Mouse (Mus musculus): Measurements from ENCODE around the gene Alpl. TPM values are rescaled to one million over a fixed set of nuclear protein-coding genes. Genes with fewer than 3 reads are reported as not detected.

The Alpl gene
- total RNA-seq, 2 experiments from 2014 or later = 10.0 to 11.0 TPM

DNA sequence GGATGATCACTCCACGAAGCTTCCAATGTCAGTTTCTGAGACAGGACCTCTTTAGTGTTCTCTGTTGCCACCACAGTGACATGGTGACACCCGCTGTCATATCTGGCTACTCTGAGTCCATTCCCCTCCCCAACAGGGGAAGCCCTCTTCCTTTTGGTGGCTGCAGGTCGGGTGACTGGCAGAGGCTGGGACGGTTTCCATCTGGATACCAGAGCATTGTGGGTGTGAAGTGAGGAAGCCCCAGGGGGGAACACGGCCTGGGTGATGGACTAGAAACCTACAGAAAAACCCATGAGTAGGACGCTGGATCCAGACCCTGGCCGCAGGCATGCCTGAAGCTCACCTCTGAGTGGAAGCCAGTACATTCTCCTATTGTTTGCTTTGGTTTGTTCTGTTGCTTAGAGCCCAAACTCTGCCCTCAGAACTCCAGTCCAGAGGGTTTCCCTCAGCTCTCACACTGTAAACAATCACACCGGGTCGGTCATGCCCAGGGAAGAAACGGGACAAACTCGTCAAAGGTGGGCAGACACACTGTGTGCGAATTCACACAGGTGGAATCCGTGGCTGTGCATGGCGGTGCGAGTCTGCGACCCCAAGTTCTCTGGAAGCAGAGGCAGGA is 23.6 kb downstream of the Alpl start:
- DNase-seq (ENCODE audit: low spot score in 2 of 2) = no peak

DNA sequence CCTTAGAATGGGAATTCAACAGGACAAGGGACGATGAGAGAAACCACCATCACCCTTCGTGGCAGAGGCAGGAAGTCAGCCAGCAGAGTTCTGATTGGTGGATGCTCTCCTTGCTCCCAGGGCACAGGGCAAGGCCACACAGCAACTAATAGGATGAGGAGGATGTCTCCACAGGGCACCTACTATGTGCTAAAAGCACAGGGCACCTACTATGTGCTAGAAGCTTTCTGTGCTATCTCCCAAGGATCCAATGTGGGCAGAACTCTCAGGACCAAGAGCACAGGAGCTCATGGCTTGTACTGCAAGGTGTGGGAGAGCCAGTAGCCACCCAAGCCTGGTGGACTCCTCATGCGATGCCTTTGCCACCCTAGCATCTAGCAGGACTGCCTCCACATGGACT is 24.4 kb downstream of the Alpl start:
- DNase-seq (ENCODE audit: low spot score in 2 of 2) = no peak

DNA sequence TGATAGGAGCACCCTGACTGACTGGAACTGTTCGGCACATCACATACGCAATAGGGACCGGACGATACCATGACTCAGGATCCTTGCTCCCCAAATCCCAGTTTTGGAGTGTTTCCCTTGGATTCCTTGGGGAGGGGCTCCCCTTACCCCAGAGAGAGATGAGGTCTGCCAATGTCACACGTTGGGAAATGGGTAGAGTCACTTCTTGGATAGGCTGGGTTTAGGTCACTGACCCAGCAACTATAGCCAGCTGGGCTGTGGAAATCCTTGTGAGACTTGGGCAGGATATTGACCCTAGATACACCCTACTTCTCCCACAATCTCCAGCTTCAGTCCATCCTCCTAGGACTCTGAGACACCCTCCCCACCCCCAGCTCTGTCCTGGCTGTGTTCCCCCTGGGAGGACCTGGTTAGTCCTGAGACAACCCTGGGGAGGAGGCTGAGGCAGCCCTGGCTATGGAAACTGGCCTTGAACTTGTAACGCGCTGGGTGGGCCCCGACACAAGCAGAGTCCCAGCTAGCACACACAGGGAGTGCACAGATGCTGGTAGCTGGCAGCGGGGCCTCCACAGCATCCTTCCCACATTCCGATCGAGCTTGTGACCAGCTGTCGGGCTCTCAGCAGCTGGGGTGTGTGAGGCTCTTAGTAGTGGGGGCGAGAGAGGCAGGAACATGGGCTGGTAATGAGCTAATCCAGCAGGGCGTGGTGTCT is 25.1 kb downstream of the Alpl start:
- no peak for DNase-seq (ENCODE audit: low spot score in 2 of 2)

DNA sequence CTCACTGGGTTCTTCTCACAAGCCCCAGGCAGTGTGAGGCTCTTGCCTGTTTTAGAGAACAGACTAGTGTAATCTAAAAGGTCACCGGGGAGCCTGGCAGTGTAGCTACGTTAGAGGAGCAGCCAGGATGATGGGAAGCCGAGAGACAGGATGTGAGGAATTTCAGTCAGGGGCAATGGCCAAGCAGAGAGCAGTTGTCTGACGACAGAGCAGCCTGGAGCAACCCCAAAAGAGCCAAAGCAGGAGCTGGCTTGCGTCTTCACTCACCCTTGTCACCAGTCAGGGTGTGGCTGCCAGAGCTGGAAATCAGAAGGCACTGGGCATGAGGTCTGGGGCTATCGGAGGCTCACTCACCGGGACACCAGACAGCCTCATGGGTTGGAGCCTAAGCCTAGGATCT is 26.5 kb downstream of the Alpl start:
- DNase-seq (ENCODE audit: low spot score in 2 of 2) = no peak

DNA sequence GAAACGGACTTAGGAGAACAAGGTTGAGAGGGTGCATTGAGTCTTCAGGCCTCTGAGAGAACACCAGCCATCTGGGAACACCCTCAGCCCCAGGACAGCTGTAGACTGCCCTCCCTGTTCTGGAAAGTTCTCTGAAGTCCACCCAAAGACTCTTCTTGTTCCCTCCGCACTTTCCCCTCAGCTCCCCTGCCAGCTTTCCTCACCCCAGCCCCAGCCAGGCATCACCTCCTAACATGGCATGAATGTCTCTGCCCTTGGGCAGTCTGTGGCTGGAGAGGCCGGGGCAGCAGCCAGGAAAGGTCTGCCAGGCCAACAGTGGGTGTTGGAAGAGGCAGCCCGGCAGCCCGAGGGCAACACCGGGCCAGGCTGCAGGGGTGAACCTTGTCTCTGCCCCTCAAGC is 27.4 kb downstream of the Alpl start:
- DNase-seq (ENCODE audit: low spot score in 2 of 2) = no peak

DNA sequence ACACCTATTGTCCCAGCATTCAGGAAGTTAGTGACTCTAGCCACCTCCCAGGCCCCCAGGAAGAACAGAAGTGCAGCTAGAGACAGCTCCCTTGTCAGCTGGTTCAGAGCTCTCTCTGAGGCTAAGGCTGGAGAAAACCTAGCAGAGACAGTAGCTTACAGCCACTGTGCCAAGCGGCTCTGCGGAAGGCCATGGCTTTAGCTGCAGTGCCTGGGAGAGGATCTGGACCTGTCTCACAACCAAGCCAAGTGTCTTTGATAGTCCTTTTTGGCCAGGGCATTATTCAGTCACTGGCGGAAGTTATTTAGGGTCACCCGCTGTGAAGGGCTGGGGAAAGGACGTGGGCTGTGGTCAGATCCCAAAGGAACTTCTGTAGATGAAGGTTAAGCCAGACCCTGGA is 27.8 kb downstream of the Alpl start:
- no peak for DNase-seq (ENCODE audit: low spot score in 2 of 2)

DNA sequence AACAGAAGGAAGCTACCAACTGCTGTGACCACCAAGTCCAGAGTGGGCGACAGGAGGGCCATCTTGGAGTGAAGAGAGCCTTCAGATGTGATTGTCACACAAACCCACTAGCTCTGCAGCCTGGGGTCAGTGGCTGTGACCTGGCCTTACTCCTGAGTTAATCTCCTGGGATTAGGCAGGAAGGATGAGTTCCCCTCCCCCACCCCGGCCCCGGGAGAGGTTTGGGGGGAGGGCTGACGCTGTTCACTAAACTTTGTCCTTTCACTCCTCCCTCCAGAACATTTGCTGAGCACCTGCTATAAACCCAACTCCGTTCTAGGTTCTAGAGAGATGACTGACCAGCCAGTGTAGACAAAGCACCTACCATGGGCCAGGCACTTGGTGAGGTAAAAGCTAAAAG is 29.8 kb downstream of the Alpl start:
- DNase-seq (ENCODE audit: low spot score in 2 of 2) = no peak

DNA sequence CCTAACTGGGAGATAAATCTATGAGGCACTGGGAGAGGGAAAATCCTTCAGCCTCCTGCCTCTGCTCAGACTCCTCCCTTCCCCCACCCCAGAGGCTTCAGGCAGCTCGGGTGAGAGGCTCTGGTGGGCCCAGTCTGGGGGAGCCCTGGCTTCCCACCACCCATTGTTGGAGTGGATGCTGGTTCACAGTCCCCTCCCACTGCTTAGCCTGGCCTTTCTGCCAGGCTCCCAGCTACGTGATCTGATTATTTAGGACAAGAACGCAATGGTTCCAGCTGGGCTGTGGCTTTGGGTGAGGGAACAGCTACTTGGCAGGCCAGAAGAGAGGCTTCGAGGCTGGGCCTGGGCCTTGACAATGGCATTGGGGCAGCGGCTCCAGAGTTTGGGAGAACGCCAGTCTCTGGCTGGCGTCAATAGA is 30.6 kb downstream of the Alpl start:
- DNase-seq (ENCODE audit: low spot score in 2 of 2) = peak; percentile 19 to 26

DNA sequence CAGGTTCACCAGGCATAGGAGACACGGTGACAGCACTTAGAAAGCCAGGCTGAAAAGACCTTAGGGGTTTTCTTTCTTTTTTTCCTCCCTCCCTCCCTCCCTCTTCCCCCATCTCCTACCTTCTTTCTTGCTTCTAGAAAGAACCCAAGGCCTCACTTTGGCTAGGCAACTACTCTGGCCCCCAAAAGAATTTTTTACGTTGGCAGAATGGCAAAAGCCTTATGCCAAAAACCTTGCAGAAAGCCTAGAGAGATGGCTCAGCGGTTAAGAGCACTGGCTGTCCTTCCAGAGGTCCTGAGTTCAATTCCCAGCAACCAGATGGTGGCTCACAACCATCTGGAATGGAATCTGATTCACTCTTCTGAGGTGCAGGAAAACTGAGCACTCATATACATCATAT is 31.6 kb downstream of the Alpl start:
- DNase-seq (ENCODE audit: low spot score in 2 of 2) = no peak

DNA sequence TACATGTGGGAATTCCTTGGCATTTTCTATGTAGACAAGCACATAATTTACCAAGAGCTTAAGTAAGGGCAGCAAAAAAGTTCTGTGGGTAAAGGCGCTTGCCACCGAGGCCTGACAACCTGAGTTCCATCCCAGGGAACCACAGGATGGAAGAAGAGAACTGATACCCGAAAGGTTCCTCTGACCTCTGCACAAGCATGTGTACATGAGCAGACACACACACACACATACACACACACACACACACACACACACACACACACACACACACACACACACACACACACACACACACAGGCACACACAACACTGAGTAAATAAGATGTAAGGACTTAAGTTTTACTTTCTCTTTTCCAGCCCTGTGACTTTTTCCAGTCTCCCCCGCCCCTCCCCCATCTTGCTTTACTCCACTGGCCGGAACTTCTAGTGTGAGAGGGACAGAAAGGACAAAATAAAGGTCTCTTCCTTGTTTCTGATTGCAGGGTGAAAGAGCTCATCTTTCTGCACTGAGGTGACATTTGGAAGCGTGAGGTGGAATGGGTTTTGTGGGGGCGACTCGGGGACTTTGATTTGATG is 32.2 kb downstream of the Alpl start:
- no peak for DNase-seq (ENCODE audit: low spot score in 2 of 2)

DNA sequence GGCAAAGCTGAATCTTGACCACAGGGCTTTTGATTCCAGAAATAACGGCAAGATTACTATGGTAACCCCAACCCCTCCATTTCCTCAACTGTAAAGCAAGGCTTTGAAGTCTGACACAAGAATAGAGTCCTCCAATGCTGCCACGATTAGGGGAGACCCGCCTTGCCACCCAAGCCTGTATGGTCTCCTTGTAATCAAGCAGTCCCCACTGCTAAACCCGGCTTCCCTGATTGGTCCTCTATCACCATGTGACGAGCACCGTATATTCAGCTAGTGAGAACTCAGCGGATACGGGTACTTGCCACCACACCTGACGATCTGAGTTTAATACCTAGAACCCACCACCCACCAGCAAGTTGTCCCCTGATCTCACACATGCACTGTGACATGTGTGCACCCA is 33.3 kb downstream of the Alpl start:
- DNase-seq (ENCODE audit: low spot score in 2 of 2) = no peak

DNA sequence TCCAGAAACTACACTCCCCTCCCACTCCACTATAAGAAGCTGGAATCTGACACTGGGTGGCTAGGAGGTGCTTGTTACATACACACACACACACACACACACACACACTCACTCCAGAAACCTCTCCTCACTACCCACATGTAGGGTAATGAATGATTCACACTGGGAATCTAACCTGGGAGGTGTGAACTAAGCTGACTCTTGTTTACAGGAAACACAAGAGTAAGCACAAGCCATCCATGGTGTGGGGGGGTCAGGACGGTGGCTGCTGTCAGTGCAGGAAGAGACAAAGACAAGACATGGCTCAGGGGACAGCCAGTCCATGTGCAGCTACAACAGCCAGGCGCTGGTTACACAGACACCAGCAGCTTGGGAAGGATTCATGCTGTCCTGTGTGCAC is 41.7 kb downstream of the Alpl start:
- DNase-seq (ENCODE audit: low spot score in 2 of 2) = no peak

DNA sequence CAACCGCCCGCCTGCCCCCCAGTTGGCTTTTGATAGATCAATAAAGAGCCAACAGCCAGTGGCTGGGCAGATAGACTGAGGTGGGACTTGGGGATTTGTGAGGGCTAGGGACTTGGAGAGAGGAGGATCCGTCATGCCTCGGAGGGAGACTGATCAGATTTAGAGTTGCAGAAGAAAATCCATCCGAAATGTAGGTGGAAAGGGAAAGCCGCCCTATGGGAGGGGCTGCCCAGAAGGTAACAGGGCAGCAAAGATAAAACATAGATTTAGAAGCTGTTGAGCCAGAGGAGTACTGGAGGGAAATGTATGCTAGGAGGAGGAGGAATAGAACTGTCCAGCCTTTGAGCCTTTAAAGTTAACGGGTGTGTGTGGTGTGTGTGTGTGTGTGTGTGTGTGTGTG is 43.0 kb downstream of the Alpl start:
- DNase-seq (ENCODE audit: low spot score in 2 of 2) = no peak

DNA sequence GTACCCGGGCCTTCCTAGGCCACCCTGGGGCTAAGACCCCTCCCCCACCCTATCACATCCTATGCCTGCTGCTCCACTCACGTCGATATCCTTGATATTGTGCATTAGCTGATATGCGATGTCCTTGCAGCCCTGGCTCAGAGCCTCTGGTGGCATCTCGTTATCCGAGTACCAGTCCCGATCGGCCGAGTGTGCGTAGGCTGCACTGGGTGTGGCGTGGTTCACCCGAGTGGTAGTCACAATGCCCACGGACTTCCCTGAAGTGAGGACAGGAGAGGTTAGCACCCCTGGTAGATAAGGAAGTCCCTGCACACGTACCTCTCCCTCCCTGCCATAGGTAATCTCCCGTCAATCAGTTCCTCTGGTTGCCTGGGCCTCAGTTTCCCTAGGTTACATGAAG is 43.7 kb downstream of the Alpl start:
- no peak for DNase-seq (ENCODE audit: low spot score in 2 of 2)

DNA sequence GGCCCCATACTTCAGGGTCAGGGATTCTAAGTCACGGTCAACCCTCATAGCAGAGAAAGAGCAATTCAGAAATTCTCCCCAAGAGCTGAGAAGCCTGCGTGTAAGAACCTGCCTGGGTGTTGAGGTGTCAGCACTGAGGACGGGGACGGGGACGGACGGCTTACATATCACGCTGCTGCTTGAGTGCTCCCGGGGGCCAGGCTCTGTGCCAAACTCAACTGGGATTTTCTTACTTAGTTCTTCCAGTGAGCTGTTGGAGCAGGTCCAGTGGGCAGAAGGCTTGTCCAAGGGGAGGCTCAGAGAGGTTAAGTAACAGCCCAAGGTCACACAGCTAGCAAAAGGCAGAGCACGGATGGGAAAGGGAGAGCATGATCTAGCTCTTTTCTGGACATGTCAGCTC is 44.5 kb downstream of the Alpl start:
- no peak for DNase-seq (ENCODE audit: low spot score in 2 of 2)

DNA sequence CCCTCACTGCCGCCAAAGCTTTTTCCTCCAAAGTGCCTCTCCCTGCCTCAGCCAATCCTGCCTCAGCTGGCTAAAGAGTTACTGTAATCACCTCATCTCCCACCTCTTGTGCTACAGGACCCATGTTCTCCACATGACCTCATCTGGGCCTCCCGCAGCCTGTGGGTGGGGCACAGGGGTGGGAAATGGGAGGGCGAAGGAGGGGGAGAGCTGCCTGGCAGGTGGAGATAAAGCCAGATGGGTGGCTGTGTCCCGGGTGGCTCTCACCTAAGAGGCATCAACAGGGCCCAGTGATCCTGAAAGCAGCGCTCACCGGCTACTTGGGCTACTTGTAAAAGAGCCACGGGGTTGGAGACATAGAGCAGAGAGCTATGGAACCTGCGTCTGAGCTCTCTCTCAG is 44.9 kb downstream of the Alpl start:
- no peak for DNase-seq (ENCODE audit: low spot score in 2 of 2)

DNA sequence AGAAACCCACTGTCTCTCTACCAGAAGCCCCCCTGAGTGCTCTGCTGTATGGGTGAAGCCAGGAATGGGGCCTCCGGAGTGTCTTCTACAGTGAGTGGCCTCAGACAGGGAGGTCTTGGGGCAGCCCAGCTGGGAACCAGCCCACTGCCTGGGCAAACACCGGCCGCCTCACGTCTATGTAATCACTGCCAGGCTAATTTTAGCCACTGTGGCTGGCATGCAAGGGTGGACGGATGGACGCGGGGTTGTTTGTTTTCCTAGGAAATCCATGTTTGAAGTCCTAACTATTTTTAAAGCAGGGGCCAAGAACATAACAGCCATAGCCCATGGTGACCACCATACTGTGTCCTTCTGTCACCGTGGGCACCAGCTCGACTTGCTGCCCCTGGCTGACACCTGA is 46.1 kb downstream of the Alpl start:
- no peak for DNase-seq (ENCODE audit: low spot score in 2 of 2)

DNA sequence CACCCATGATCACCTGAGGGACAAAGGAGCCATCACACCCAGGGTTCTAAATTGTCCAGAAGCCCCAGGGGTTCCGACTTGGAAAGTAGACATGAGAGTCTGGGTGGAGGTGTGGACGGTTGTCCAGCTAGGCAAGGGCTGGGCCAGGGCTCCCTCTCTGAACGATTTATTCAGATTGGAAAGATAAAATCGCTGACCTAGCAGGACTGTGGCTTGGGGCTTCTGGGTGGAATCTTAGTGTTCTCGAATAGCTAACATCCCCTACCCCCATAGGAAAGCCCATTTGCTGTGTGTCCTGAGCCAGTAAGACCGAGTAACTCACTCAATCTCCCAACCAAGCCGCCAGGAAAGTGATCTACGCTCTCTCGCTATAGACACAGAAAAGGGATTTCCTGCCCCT is 46.5 kb downstream of the Alpl start:
- DNase-seq (ENCODE audit: low spot score in 2 of 2) = no peak

DNA sequence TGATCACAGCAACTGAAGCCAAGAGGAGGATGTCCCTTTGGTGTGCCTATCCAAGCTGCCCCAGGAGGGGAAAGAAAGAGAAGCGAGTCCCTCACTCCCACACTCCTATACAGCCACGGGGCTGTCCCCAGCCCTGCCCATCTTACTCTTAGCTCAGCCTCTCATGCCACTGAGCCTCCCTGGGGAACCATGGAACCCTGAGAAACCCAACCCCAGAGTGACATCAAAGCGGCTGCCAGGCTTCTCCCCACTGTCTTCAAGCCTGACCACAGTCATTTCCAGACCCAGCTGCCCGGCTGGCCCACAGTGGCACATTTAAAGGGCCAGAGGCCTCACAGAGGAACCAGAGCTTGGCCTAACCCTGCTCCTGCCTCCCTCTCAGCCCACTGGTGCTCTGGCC is 47.5 kb downstream of the Alpl start:
- DNase-seq (ENCODE audit: low spot score in 2 of 2) = no peak

DNA sequence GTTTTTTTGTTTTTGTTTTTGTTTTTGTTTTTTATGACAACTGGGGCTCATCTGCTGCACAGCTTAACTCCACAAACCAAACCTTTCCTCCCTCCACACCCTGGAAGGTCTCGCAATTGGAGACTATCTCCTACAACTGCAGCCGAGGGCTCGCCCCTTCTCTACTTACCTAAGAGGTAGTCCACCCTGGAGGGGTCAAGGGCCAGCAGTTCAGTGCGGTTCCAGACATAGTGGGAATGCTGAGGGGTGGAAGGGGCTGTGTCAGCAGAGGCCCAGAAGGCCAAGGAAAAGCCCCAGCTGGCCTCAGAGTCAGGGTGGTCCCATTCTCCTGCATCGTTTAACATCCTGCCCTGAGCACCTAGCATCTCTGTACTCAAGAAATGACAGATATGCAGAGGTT is 48.6 kb downstream of the Alpl start:
- no peak for DNase-seq (ENCODE audit: low spot score in 2 of 2)

DNA sequence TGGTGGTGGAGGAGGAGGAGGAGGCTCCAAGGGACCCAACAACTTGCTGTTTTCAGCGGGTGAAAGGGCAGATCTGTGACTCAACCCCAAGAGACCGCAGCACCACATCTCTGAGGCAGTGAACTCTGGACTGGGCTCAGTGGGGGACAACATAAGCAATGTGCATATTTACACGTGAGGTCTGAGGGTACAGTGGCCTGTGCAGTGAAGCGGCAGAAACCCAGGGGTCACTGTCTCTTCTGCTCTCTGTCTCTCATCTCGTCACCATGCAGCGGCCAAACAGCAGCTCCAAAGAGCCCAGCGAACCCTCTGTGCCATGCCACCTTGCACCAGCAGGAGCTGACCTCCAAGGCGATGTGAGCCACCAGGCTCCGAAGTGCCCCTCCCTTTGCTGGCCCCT is 49.1 kb downstream of the Alpl start:
- no peak for DNase-seq (ENCODE audit: low spot score in 2 of 2)

DNA sequence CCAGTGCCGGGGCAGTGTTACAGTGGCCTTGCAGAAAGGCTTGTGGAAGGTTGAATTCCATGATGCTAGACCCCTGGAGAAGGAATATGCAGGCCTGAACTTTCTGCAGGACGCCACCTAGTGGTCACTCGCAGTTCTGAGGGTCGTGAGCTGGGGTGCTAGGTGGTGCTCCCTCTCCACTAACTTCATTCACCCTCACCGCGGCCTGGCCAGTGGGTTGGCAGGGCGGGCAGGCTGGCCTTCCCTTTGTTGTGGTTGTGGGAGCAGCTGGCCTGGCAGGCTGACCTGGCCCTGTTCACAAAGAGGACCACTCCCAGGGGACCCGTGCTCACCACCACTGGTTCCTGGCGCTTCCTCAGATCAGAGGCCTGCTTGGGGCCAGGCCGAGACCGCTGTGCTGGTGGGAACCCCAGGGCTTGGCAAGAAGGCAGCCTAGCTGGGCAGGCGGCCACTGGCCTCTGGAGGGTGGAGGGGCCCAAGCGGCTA is 51.7 kb downstream of the Alpl start:
- no peak for DNase-seq (ENCODE audit: low spot score in 2 of 2)

DNA sequence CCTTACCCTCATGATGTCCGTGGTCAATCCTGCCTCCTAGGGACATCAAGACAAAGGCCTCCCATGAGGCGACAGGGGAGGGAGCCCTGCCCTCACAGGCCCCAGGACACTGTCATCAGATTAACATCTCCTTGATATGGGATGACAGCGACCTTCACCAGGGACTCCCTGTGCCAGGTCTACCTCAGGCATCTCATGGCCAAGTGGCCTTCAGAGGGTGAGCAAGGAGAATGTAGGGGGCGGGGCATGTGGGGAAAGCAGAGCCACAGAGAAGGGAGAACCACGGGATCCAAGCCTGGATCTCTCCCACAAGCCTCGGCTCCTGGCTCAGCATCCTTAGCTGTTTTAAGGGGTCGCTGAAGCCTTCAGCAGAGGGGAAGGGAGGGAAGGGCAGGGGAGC is 52.4 kb downstream of the Alpl start:
- no peak for DNase-seq (ENCODE audit: low spot score in 2 of 2)

Measured in left cerebral cortex, adult 18-20 months (tissue).